Mouse (Mus musculus) embryonic stem cell, embryonic (primary cell): ENCODE measurements around the gene Dmrtb1.

Source experiments
- CTCF ChIA-PET, 4 experiments: fragments of 300-600 bp in 2 of 4; fragments of 350-600 bp in 2 of 4; sonication (Branson Sonifier 250); formaldehyde crosslinking; loops; one replicate each; lab custom pipeline; 2022; ENCODE audit warnings: inconsistent platforms in 2 of 4; lab: Charles Lee
- POLR2A ChIA-PET, 4 experiments: fragments of 300-600 bp in 2 of 4; fragments of 350-600 bp in 2 of 4; sonication (Branson Sonifier 250); formaldehyde crosslinking; loops; one replicate each; lab custom pipeline; 2022; ENCODE audit warnings: antibody characterized with exemption in 4 of 4, inconsistent platforms in 1 of 4; lab: Charles Lee

The Dmrtb1 gene

DNA sequence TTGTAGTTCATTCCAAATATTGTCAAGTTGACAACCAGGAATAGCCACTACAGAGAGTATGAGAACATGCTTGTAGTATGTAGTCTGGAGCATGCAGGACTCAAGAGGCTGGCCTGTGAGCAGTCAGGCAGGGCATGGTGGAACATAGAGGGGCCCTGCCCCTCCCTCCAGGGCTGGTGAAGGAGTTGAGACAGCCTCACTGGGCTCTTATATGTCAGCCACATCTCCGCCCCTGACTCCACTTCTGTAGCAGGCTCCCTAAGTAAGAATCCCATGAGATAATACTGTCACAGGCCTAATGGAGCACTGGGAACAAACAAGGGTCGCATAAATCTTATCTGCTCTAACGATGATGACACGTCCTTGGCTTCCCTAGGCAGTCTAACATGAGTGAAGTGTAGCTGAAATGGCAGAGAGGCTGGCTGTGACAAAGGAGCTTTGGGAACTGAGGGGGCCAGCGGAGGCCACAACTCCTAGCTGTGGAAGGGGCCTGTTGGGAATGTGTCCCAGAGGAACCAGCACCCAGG, 35.0 kb downstream of the Dmrtb1 start:
- POLR2A ChIA-PET = interaction anchor here in 1 of 4 experiments (1.2 kb wide), 1 partner anchor 97 kb away, joined by 3 read pairs; no protein-coding TSS in a partner anchor
- CTCF ChIA-PET = interaction anchor here in 1 of 4 experiments (0.5 to 1.8 kb wide), 3 partner anchors 11 to 287 kb away, joined by 3 to 6 read pairs (median 3); no protein-coding TSS in a partner anchor

GRCm38 (mm10) chr4:107641624-107642023, 42.4 kb downstream of the Dmrtb1 start:
- ChIA-PET POLR2A (interaction anchor here in 1 of 4 experiments (0.9 to 1.2 kb wide), 2 partner anchors 9 to 59 kb away, joined by 3 read pairs; no protein-coding TSS in a partner anchor), CTCF (interaction anchor here in 2 of 4 experiments (0.6 to 0.9 kb wide), 2 partner anchors 11 to 15 kb away, joined by 3 read pairs; no protein-coding TSS in a partner anchor)

GRCm38 (mm10) chr4:107638303-107638702, 45.7 kb downstream of the Dmrtb1 start:
- POLR2A ChIA-PET = no interaction called here
- CTCF ChIA-PET = interaction anchor here (0.6 to 3.9 kb wide), 23 partner anchors 11 to 185 kb away, joined by 3 to 15 read pairs (median 4); no protein-coding TSS in a partner anchor

- ChIA-PET CTCF (interaction anchor here (0.5 to 3.9 kb wide), 32 partner anchors 9 to 1378 kb away, joined by 3 to 15 read pairs (median 4); no protein-coding TSS in a partner anchor), POLR2A (no interaction called here)
Observed at GRCm38 (mm10) chr4:107637670-107638069, 46.4 kb downstream of the Dmrtb1 start.

DNA sequence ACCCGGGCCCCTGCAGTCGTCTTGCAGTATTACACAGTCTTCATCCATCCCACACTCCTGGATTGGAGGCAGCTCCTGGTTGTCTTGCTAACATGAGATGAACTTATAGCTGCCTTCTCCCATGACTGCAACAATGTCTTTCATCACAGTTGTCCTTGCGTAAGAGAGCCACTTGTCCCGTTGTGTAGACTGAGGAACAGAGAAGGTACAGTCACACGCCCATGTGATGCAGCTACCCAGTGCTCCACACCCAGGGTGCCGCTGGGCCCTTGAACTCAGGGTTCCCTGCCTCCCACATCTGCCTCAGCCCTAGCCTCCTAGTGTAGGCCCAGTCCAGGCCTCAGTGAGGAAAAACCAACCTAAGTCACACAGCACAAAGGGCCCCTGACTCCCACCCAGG, 47.9 kb downstream of the Dmrtb1 start:
- CTCF ChIA-PET = interaction anchor here in 3 of 4 experiments (1.1 to 3.9 kb wide), 5 partner anchors 10 to 183 kb away, joined by 3 to 15 read pairs (median 4); no protein-coding TSS in a partner anchor
- POLR2A ChIA-PET = no interaction called here

DNA sequence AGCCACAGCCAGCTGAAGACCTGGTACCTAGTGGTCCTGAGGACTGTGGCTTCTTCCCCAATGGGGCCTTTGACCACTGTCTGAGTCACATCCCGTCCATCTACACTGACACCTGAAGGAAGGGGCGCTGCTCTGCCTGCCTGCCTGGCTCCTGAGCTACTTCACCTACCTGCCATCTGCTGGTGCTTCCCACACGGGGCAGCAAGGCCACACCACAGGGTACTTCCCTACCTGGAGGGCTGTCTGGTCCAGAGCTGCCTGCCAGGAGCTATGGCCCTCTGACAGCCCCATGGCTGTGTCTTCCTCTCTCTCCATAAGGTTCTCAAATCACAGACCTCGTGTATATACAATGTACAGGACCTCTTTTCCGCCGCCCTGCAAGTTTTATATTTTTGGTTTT, 49.4 kb downstream of the Dmrtb1 start:
- ChIA-PET POLR2A (interaction anchor here in 1 of 4 experiments (0.6 kb wide), 1 partner anchor 181 kb away, joined by 3 read pairs; no protein-coding TSS in a partner anchor), CTCF (interaction anchor here in 3 of 4 experiments (0.5 to 0.6 kb wide), 3 partner anchors 30 to 134 kb away, joined by 3 to 4 read pairs (median 3); no protein-coding TSS in a partner anchor)

- ChIA-PET CTCF (interaction anchor here in 2 of 4 experiments (1.2 kb wide), 2 partner anchors 8 to 9 kb away, joined by 4 to 5 read pairs; no protein-coding TSS in a partner anchor), POLR2A (interaction anchor here in 1 of 4 experiments (0.5 kb wide), 1 partner anchor 158 kb away, joined by 3 read pairs; no protein-coding TSS in a partner anchor)
Observed at GRCm38 (mm10) chr4:107628921-107629411, 55.1 kb downstream of the Dmrtb1 start.

- POLR2A ChIA-PET = no interaction called here
- CTCF ChIA-PET = interaction anchor here in 1 of 4 experiments (1.2 kb wide), 1 partner anchor 9 kb away, joined by 5 read pairs; no protein-coding TSS in a partner anchor
Observed at GRCm38 (mm10) chr4:107628226-107628625, 55.8 kb downstream of the Dmrtb1 start.
